Mouse (Mus musculus) G1E (cell line): ENCODE results near the gene Hmx1. TPM values are rescaled to one million over a fixed set of nuclear protein-coding genes. Genes with fewer than 3 reads are reported as not detected.

Source experiments
- ATAC-seq: 2 replicates; pipeline ENCODE4 v1.8.0; 2016; ENCODE audit warnings: mild to moderate bottlenecking; ENCODE audit not compliant: insufficient number of reproducible peaks, poor library complexity, low FRiP score, severe bottlenecking; ENCODE audit errors: extremely low read depth
- DNase-seq: peaks from one replicate; pipeline ENCODE4 v3.0.0; 2012; ENCODE audit warnings: low spot score
- H3K27me3 ChIP-seq: 2 replicates; pipeline ENCODE4 v1.6.1; 2012; ENCODE audit warnings: mild to moderate bottlenecking, low read length, inconsistent platforms; ENCODE audit not compliant: insufficient read depth
- H3K36me3 ChIP-seq: replicated peaks from 2 replicates; pipeline ENCODE3; 2012; ENCODE audit warnings: mild to moderate bottlenecking, inconsistent platforms
- H3K4me1 ChIP-seq: 2 replicates; pipeline ENCODE4 v1.6.1; 2012; ENCODE audit warnings: low read depth, low read length, inconsistent platforms, mixed read lengths; ENCODE audit not compliant: insufficient read depth
- H3K4me3 ChIP-seq: 2 replicates; pipeline ENCODE4 v1.5.1; 2012; ENCODE audit warnings: low read depth, mild to moderate bottlenecking, inconsistent platforms, low read length, moderate library complexity, mixed read lengths
- H3K9me3 ChIP-seq: replicated peaks from 2 replicates; pipeline ENCODE4 v1.6.1; 2012; ENCODE audit warnings: inconsistent platforms
- CTCF ChIP-seq: IDR thresholded peaks from 2 replicates; pipeline ENCODE4 v1.5.1; 2012; ENCODE audit warnings: low read depth, low read length, inconsistent platforms, mixed read lengths
- GATA1 ChIP-seq: IDR thresholded peaks from 2 replicates; pipeline ENCODE4 v1.6.1; 2012; ENCODE audit warnings: borderline replicate concordance, low read length, inconsistent platforms, mixed read lengths
- GATA2 ChIP-seq: IDR thresholded peaks from 2 replicates; pipeline ENCODE4 v1.6.1; 2012; ENCODE audit warnings: low read depth, low read length, inconsistent platforms, borderline replicate concordance
- POLR2AphosphoS5 ChIP-seq: IDR thresholded peaks from 2 replicates; pipeline ENCODE4 v1.6.1; 2012; ENCODE audit warnings: low read depth, low read length, inconsistent platforms; ENCODE audit not compliant: insufficient replicate concordance
- TAL1 ChIP-seq: conservative IDR thresholded peaks from 2 replicates; pipeline ENCODE4 v1.6.1; 2012; ENCODE audit warnings: low read depth, low read length, inconsistent platforms, mixed read lengths
- polyA plus RNA-seq: library from polyadenylated mRNA; stranded (reverse); fragments of >175 nt; gene quantifications from 2 replicates; pipeline ENCODE4 v1.2.3, GENCODE M21; 2012
- total RNA-seq, 2 experiments: library from RNA; stranded (forward) in 1 of 2; stranded (reverse) in 1 of 2; fragments of 200-1000 nt in 1 of 2; fragments of >200 nt in 1 of 2; fragmentation: Nextera tagmentation in 1 of 2; gene quantifications; 2 replicates each; pipeline ENCODE4 v1.2.3; 2014 to 2017

The Hmx1 gene
- total and polyA plus RNA-seq, 3 experiments = not detected

DNA sequence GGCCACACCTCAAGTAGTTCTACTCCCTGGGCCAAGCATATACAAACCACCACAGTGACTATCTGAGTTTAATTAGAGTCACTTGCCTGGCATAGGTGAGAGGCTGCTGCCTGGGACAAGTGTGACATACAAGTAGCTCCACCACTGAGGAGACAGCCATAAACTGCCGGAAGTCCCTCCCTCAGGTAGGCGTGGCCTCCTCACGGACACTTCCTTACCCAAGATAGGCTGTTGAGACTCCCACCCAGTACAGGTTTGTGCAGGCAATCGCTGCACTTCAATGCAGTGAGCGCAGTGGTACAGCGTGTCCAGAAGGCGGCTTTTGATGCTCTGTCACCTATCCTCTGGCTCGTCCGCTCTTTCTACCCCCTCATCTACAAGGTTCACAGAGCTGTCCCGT is 22.1 kb downstream of the Hmx1 start:
- no peak overlapping the region for H3K4me3 ChIP-seq
- H3K27me3 ChIP-seq = no peaks in the 10 kb centered on the region
- no peaks in the 10 kb centered on the region for H3K4me1 ChIP-seq
- no peaks in the 10 kb centered on the region for H3K9me3 ChIP-seq
- ATAC-seq (no peak), DNase-seq (no peak)
- H3K36me3 ChIP-seq = no peaks in the 10 kb centered on the region
- no peak for TF ChIP-seq GATA1

DNA sequence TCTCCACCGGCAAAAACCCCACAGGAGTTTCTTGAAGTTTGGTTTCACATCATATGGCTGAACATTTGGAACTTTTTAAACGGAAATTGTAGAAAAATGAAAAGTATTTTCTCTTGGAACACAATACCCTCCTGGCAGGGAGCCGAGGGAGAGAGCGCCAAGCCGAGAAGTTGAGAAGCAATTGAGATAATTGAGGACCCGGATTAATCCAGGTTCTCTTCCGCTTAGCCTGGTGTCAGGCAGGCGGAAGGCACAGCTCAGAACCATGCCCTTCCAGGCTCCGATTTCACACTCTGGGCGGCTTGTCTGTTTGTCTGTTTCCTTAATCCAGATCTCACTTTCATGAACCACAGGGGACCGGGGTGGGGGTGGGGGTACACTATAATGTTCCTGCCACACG is 23.9 kb downstream of the Hmx1 start:
- Histone ChIP-seq H3K27me3 (no peaks in the 10 kb centered on the region), H3K9me3 (no peaks in the 10 kb centered on the region), H3K4me3 (no peak overlapping the region), H3K36me3 (no peaks in the 10 kb centered on the region), H3K4me1 (no peaks in the 10 kb centered on the region)
- DNase-seq (no peak), ATAC-seq (no peak)
- TF ChIP-seq TAL1 = no peak
- no peak for TF ChIP-seq GATA2
- no peak for TF ChIP-seq GATA1
- TF ChIP-seq POLR2AphosphoS5 = no peak
- no peak for TF ChIP-seq CTCF

DNA sequence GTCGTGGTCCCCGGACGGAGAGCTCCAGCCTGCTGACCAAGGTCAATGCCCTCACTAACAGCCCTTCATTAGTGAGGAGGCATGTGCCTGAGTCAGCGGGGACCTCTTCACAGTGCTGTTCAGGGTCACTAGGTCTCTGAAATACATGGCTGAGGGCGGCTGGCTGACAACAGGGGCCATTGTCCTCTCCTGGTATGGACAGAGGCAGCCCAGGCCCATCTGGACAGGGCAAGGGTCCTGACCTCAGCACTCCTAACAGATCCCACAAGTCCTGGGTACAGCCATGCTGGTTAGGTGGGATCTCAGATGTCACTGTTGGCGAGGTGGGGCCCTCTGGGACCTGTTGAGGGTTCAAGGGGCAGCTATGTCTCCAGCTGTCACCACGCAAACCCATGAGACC is 28.8 kb downstream of the Hmx1 start:
- Histone ChIP-seq H3K4me3 (no peak overlapping the region), H3K36me3 (no peaks in the 10 kb centered on the region), H3K9me3 (no peaks in the 10 kb centered on the region), H3K4me1 (no peaks in the 10 kb centered on the region), H3K27me3 (no peaks in the 10 kb centered on the region)
- TF ChIP-seq POLR2AphosphoS5 (no peak), GATA1 (no peak), GATA2 (no peak), CTCF (no peak), TAL1 (no peak)
- no peak for DNase-seq
- no peak for ATAC-seq

DNA sequence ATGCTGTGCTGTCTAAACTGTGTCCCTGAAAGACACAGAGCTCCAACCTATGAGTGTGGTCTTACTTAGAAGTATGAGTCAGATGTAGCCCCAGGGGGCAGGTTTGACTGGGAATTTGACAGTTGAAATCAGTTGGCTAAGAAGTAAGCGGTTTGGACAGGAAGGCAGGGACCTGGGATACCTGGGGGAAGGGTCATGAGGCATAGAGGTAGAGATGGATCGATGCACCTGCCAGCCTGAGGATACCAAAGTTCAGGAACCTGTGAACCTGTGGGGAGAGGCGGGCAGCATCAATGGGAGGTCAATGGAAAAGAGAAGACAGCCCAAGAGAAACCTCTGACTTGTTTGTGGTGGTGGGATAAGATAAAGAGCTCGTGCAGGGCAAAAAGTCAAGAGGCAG is 32.7 kb downstream of the Hmx1 start:
- Histone ChIP-seq H3K36me3 (no peaks in the 10 kb centered on the region), H3K9me3 (no peaks in the 10 kb centered on the region), H3K4me3 (no peak overlapping the region), H3K4me1 (no peaks in the 10 kb centered on the region), H3K27me3 (no peaks in the 10 kb centered on the region)
- DNase-seq (no peak), ATAC-seq (no peak)
- TF ChIP-seq CTCF (no peak), GATA1 (no peak), GATA2 (no peak), POLR2AphosphoS5 (no peak), TAL1 (no peak)

- Histone ChIP-seq H3K27me3 (no peaks in the 10 kb centered on the region), H3K36me3 (no peaks in the 10 kb centered on the region), H3K9me3 (no peaks in the 10 kb centered on the region), H3K4me1 (no peaks in the 10 kb centered on the region), H3K4me3 (no peak overlapping the region)
- DNase-seq = no peak
- no peak for TF ChIP-seq GATA1
- no peak for TF ChIP-seq TAL1
- no peak for TF ChIP-seq CTCF
- TF ChIP-seq POLR2AphosphoS5 = no peak
- no peak for TF ChIP-seq GATA2
- no peak for ATAC-seq
These were observed 36.3 kb downstream of the Hmx1 start for GRCm38 (mm10) chr5:35425218-35425617.

DNA sequence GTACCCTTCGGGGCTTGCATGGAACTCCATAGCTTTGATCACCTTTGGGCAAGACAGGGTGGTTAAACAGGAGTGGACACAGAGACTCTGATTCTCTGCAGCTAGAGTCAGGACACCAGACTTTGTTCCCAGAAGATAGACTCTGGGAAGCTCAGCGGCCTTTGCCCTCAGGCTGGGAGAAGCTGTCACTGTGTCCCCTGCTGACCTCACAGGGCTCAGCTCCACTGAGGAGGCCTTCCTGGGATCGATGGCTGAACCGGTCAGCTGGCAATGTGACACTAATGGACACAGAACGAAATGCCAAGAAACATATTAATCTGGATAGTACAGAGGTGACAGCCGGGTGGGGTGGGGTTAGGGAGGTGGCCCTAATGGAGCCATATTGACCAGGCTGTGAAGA is 39.0 kb downstream of the Hmx1 start:
- Histone ChIP-seq H3K36me3 (no peaks in the 10 kb centered on the region), H3K9me3 (no peaks in the 10 kb centered on the region), H3K27me3 (no peaks in the 10 kb centered on the region), H3K4me3 (no peak overlapping the region), H3K4me1 (no peaks in the 10 kb centered on the region)
- TF ChIP-seq GATA2 = no peak
- no peak for TF ChIP-seq GATA1
- TF ChIP-seq TAL1 = no peak
- no peak for ATAC-seq
- DNase-seq = no peak

DNA sequence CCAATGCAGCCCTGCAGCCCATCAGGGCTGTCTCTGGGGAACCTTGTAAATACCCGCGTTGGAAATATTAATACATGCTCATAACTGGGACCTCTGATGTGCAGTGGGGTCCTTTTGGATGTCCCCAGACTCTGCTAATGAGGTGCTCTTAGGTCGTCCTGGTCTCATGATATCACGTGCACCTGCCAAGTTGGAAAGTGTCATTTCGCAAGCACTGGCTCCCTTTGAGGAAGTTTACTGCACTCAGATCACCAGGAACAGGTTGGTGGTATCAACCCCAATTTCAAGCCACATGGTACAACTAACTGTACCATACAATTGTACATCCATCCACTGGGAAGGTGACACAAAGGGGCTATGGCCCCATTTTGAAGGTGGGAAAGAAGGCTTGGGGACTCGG is 39.5 kb downstream of the Hmx1 start:
- no peaks in the 10 kb centered on the region for H3K27me3 ChIP-seq
- TF ChIP-seq POLR2AphosphoS5 (no peak), GATA1 (no peak), TAL1 (no peak), CTCF (no peak), GATA2 (no peak)
- H3K4me3 ChIP-seq = no peak overlapping the region
- H3K36me3 ChIP-seq = no peaks in the 10 kb centered on the region
- no peak for ATAC-seq
- H3K4me1 ChIP-seq = no peaks in the 10 kb centered on the region
- no peak for DNase-seq
- no peaks in the 10 kb centered on the region for H3K9me3 ChIP-seq
